Mouse (Mus musculus): ENCODE data around the gene Vmn1r217. TPM values are rescaled to one million over a fixed set of nuclear protein-coding genes. Genes with fewer than 3 reads are reported as not detected.
"Not testable (repeated sequence)": the region's sequence is repeated elsewhere in the genome, so short reads cannot be mapped to it uniquely, and the experiment has no call there.

Vmn1r217 gene
- polyA plus RNA-seq (2014; fragmentation: Nextera tagmentation; extraction: Ambion mirVana): not detected in 2 replicates

GRCm38 (mm10) chr13:23118126-23118525, at the start of gene Vmn1r217:
TSS of gene Vmn1r217 (minus strand) at chr13:23118226.
- H3K9me3 ChIP-seq (ENCODE audit: control insufficient read depth, low read length); H3K27me3 ChIP-seq (ENCODE audit: control insufficient read depth, insufficient read depth, low read length); H3K36me3 ChIP-seq (ENCODE audit: control insufficient read depth, insufficient read depth, low read length); H3K4me3 ChIP-seq (ENCODE audit: low read depth, low read length); H3K4me2 ChIP-seq (replicated peaks; ENCODE audit: low read depth, low read length); H3K27ac ChIP-seq (ENCODE audit: low read depth, low read length); H3K9ac ChIP-seq (ENCODE audit: low read depth, low read length); ATAC-seq (ENCODE audit: low FRiP score); H3K4me1 ChIP-seq (replicated peaks; ENCODE audit: control insufficient read depth, insufficient read depth, low read length); DNase-seq (ENCODE audit: low spot score): not testable (repeated sequence)
- WGBS: 75% methylated on average over 1 of the region's 1 CpGs

DNA sequence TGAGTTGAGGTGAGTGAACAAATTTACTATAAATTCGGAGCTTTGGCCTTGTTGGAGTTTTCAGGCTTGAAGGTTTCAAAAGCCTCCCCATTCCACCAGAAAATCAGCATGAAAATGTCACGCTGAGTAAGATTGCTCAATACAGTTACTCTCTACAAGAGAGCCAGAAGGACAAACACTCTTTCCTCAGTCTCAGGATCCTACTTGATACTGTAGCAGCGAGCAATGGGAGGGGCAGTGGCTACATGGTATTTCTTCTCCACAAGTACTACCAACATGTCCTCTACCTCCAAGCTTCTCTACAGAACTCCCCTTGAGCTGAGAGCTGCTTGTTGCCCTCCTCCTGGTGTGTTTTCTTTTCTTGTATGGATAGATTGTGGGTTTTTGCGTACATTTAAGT, 48.4 kb upstream of the Vmn1r217 start:
- H3K4me3 ChIP-seq (ENCODE audit: low read depth, low read length); H3K4me2 ChIP-seq (replicated peaks; ENCODE audit: low read depth, low read length); H3K27ac ChIP-seq (ENCODE audit: low read depth, low read length); H3K9me3 ChIP-seq (ENCODE audit: control insufficient read depth, low read length); H3K9ac ChIP-seq (ENCODE audit: low read depth, low read length); DNase-seq (ENCODE audit: low spot score); H3K27me3 ChIP-seq (ENCODE audit: control insufficient read depth, insufficient read depth, low read length); H3K36me3 ChIP-seq (ENCODE audit: control insufficient read depth, insufficient read depth, low read length); H3K4me1 ChIP-seq (replicated peaks; ENCODE audit: control insufficient read depth, insufficient read depth, low read length); ATAC-seq (ENCODE audit: low FRiP score): not testable (repeated sequence)
- 83% methylated on average over 4 of the region's 4 CpGs for WGBS

DNA sequence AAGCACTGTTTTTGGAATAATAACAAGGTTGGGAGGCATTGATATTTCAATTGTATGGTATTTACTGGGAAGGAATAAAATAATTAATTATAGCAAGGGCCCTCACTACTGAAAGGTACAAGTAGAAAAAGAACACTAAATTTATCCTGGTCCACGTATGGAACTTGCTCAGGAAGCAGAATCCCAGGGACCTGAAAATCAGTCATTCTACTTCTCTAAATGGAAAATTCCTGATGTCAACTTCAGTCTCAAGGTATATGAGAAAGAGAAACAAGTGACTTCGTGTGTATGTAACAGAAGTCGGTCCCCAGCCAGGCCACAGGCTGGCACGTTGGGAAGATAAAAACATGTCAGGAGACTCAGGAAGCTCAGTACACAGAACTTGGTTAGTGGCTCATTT, 41.0 kb upstream of the Vmn1r217 start, which contains the start of gene Vmn1r219:
TSS of gene Vmn1r219 (plus strand) at position 301 of the 400 bp plus-strand sequence.
- Histone ChIP-seq H3K9ac (ENCODE audit: low read depth, low read length) (no peak within 1 kb of the TSS), H3K4me2 (replicated peaks; ENCODE audit: low read depth, low read length) (no peak within 1 kb of the TSS), H3K27ac (ENCODE audit: low read depth, low read length) (no peak within 1 kb of the TSS), H3K4me3 (ENCODE audit: low read depth, low read length) (no peak within 1 kb of the TSS), H3K27me3 (ENCODE audit: control insufficient read depth, insufficient read depth, low read length) (no peaks in the 10 kb centered on the region), H3K36me3 (ENCODE audit: control insufficient read depth, insufficient read depth, low read length) (no peaks in the 10 kb centered on the region), H3K9me3 (ENCODE audit: control insufficient read depth, low read length) (no peaks in the 10 kb centered on the region), H3K4me1 (replicated peaks; ENCODE audit: control insufficient read depth, insufficient read depth, low read length) (no peaks in the 10 kb centered on the region)
- WGBS: 85% methylated on average over 4 of the region's 4 CpGs
- DNase-seq (ENCODE audit: low spot score) (no peak), ATAC-seq (ENCODE audit: low FRiP score) (no peak)

DNA sequence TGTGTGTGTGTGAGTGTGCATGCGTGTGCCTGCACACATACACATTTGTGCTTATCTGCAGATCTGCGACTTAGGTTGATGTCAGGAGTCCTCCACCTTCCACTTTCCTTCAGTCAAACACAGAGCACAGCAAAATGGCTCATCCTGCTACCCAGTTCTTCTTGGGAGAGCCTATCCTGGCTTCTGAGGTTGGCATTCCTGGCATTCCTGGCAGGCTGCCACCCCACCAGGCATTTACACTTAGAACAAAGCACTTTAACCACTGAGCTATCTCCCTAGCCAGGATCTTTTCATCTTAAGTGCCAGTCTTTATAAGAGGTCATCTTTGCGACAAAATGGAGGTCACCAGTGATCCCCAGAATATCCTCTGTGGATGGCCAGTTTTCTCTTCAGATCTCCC, 39.8 kb upstream of the Vmn1r217 start:
- DNase-seq (ENCODE audit: low spot score): peak; percentile 8
- H3K36me3 ChIP-seq (ENCODE audit: control insufficient read depth, insufficient read depth, low read length): no peaks in the 10 kb centered on the region
- WGBS: 81% methylated on average over 3 of the region's 3 CpGs
- H3K4me3 ChIP-seq (ENCODE audit: low read depth, low read length): no peak overlapping the region
- no peak for ATAC-seq (ENCODE audit: low FRiP score)
- no peak overlapping the region for H3K27ac ChIP-seq (ENCODE audit: low read depth, low read length)
- H3K4me2 ChIP-seq (replicated peaks; ENCODE audit: low read depth, low read length): no peak overlapping the region
- H3K27me3 ChIP-seq (ENCODE audit: control insufficient read depth, insufficient read depth, low read length): no peaks in the 10 kb centered on the region
- no peaks in the 10 kb centered on the region for H3K4me1 ChIP-seq (replicated peaks; ENCODE audit: control insufficient read depth, insufficient read depth, low read length)
- H3K9ac ChIP-seq (ENCODE audit: low read depth, low read length): no peak overlapping the region
- no peaks in the 10 kb centered on the region for H3K9me3 ChIP-seq (ENCODE audit: control insufficient read depth, low read length)

- H3K9ac ChIP-seq (ENCODE audit: low read depth, low read length): no peak overlapping the region
- no peaks in the 10 kb centered on the region for H3K9me3 ChIP-seq (ENCODE audit: control insufficient read depth, low read length)
- DNase-seq (ENCODE audit: low spot score) (no peak), ATAC-seq (ENCODE audit: low FRiP score) (no peak)
- no peak overlapping the region for H3K27ac ChIP-seq (ENCODE audit: low read depth, low read length)
- H3K27me3 ChIP-seq (ENCODE audit: control insufficient read depth, insufficient read depth, low read length): no peaks in the 10 kb centered on the region
- H3K4me1 ChIP-seq (replicated peaks; ENCODE audit: control insufficient read depth, insufficient read depth, low read length): no peaks in the 10 kb centered on the region
- 87% methylated on average over 2 of the region's 2 CpGs for WGBS
- no peaks in the 10 kb centered on the region for H3K36me3 ChIP-seq (ENCODE audit: control insufficient read depth, insufficient read depth, low read length)
- H3K4me2 ChIP-seq (replicated peaks; ENCODE audit: low read depth, low read length): no peak overlapping the region
- H3K4me3 ChIP-seq (ENCODE audit: low read depth, low read length): no peak overlapping the region
Observed at GRCm38 (mm10) chr13:23138880-23139279, 20.9 kb upstream of the Vmn1r217 start.

- H3K4me2 ChIP-seq (replicated peaks; ENCODE audit: low read depth, low read length): no peak overlapping the region
- 84% methylated on average over 1 of the region's 1 CpGs for WGBS
- no peaks in the 10 kb centered on the region for H3K36me3 ChIP-seq (ENCODE audit: control insufficient read depth, insufficient read depth, low read length)
- DNase-seq (ENCODE audit: low spot score) (no peak), ATAC-seq (ENCODE audit: low FRiP score) (no peak)
- no peaks in the 10 kb centered on the region for H3K4me1 ChIP-seq (replicated peaks; ENCODE audit: control insufficient read depth, insufficient read depth, low read length)
- H3K27ac ChIP-seq (ENCODE audit: low read depth, low read length): no peak overlapping the region
- no peak overlapping the region for H3K4me3 ChIP-seq (ENCODE audit: low read depth, low read length)
- no peaks in the 10 kb centered on the region for H3K27me3 ChIP-seq (ENCODE audit: control insufficient read depth, insufficient read depth, low read length)
- H3K9me3 ChIP-seq (ENCODE audit: control insufficient read depth, low read length): no peaks in the 10 kb centered on the region
- no peak overlapping the region for H3K9ac ChIP-seq (ENCODE audit: low read depth, low read length)
Observed at GRCm38 (mm10) chr13:23133501-23133900, 15.5 kb upstream of the Vmn1r217 start.

GRCm38 (mm10) chr13:23133099-23133498, 15.1 kb upstream of the Vmn1r217 start, which contains the start of gene Vmn1r218:
TSS of gene Vmn1r218 (plus strand) at chr13:23133155.
- H3K4me1 ChIP-seq (replicated peaks; ENCODE audit: control insufficient read depth, insufficient read depth, low read length): no peaks in the 10 kb centered on the region
- no peaks in the 10 kb centered on the region for H3K27me3 ChIP-seq (ENCODE audit: control insufficient read depth, insufficient read depth, low read length)
- no peaks in the 10 kb centered on the region for H3K36me3 ChIP-seq (ENCODE audit: control insufficient read depth, insufficient read depth, low read length)
- H3K9ac ChIP-seq (ENCODE audit: low read depth, low read length): no peak within 1 kb of the TSS
- H3K4me2 ChIP-seq (replicated peaks; ENCODE audit: low read depth, low read length): no peak within 1 kb of the TSS
- no peaks in the 10 kb centered on the region for H3K9me3 ChIP-seq (ENCODE audit: control insufficient read depth, low read length)
- DNase-seq (ENCODE audit: low spot score) (no peak), ATAC-seq (ENCODE audit: low FRiP score) (no peak)
- 80% methylated on average over 3 of the region's 3 CpGs for WGBS
- H3K4me3 ChIP-seq (ENCODE audit: low read depth, low read length): no peak within 1 kb of the TSS
- no peak within 1 kb of the TSS for H3K27ac ChIP-seq (ENCODE audit: low read depth, low read length)

GRCm38 (mm10) chr13:23120611-23121010, 2.6 kb upstream of the Vmn1r217 start:
- no peak overlapping the region for H3K4me2 ChIP-seq (replicated peaks; ENCODE audit: low read depth, low read length)

GRCm38 (mm10) chr13:23094386-23094785, 23.6 kb downstream of the Vmn1r217 start:
- ATAC-seq (ENCODE audit: low FRiP score): no peak
- no peak overlapping the region for H3K4me3 ChIP-seq (ENCODE audit: low read depth, low read length)
- no peak overlapping the region for H3K27ac ChIP-seq (ENCODE audit: low read depth, low read length)
- H3K4me1 ChIP-seq (replicated peaks; ENCODE audit: control insufficient read depth, insufficient read depth, low read length): no peaks in the 10 kb centered on the region
- no peaks in the 10 kb centered on the region for H3K27me3 ChIP-seq (ENCODE audit: control insufficient read depth, insufficient read depth, low read length)
- H3K36me3 ChIP-seq (ENCODE audit: control insufficient read depth, insufficient read depth, low read length): no peaks in the 10 kb centered on the region
- H3K4me2 ChIP-seq (replicated peaks; ENCODE audit: low read depth, low read length): no peak overlapping the region
- DNase-seq (ENCODE audit: low spot score): no peak
- H3K9me3 ChIP-seq (ENCODE audit: control insufficient read depth, low read length): no peaks in the 10 kb centered on the region
- WGBS: 94% methylated on average over 4 of the region's 4 CpGs
- H3K9ac ChIP-seq (ENCODE audit: low read depth, low read length): no peak overlapping the region

More at GRCm38 (mm10) chr13:23120611-23121010, 2.6 kb upstream of the Vmn1r217 start:
- H3K9me3 ChIP-seq (ENCODE audit: control insufficient read depth, low read length): no peaks in the 10 kb centered on the region
- ATAC-seq (ENCODE audit: low FRiP score): no peak
- no peaks in the 10 kb centered on the region for H3K36me3 ChIP-seq (ENCODE audit: control insufficient read depth, insufficient read depth, low read length)
- H3K4me3 ChIP-seq (ENCODE audit: low read depth, low read length): no peak overlapping the region
- H3K4me1 ChIP-seq (replicated peaks; ENCODE audit: control insufficient read depth, insufficient read depth, low read length): no peaks in the 10 kb centered on the region
- no peaks in the 10 kb centered on the region for H3K27me3 ChIP-seq (ENCODE audit: control insufficient read depth, insufficient read depth, low read length)
- H3K9ac ChIP-seq (ENCODE audit: low read depth, low read length): no peak overlapping the region
- 94% methylated on average over 2 of the region's 2 CpGs for WGBS
- DNase-seq (ENCODE audit: low spot score): no peak
- no peak overlapping the region for H3K27ac ChIP-seq (ENCODE audit: low read depth, low read length)

Measured in hindbrain, embryonic 11.5 days (tissue).